Mouse (Mus musculus): ENCODE data around the gene Gpx3. TPM values are rescaled to one million over a fixed set of nuclear protein-coding genes. Genes with fewer than 3 reads are reported as not detected.
"Not testable (repeated sequence)": the region's sequence is repeated elsewhere in the genome, so short reads cannot be mapped to it uniquely, and the experiment has no call there.

The Gpx3 gene
- total RNA-seq, 2 experiments from 2014 or later: 3.4 to 4.6 TPM

- DNase-seq: peak in 1 of 2 experiments; percentile 19
These were observed 37.8 kb downstream of the Gpx3 start for GRCm38 (mm10) chr11:54940056-54940455.

- DNase-seq: no peak
These were observed 42.4 kb downstream of the Gpx3 start for GRCm38 (mm10) chr11:54944702-54945101.

- no peak for DNase-seq
These were observed 47.5 kb downstream of the Gpx3 start for GRCm38 (mm10) chr11:54949717-54950116.

GRCm38 (mm10) chr11:54950684-54951083 is 48.4 kb downstream of the Gpx3 start:
- DNase-seq: no peak

GRCm38 (mm10) chr11:54952651-54953050 is 50.4 kb downstream of the Gpx3 start:
- DNase-seq: no peak

GRCm38 (mm10) chr11:54953993-54954446 is 51.8 kb downstream of the Gpx3 start:
- DNase-seq: peak; percentile 18 to 24

- no peak for DNase-seq
These were observed 52.5 kb downstream of the Gpx3 start for GRCm38 (mm10) chr11:54954716-54955115.

- DNase-seq: not testable (repeated sequence)
These were observed 53.1 kb downstream of the Gpx3 start for GRCm38 (mm10) chr11:54955400-54955734.

GRCm38 (mm10) chr11:54955735-54956480 is 53.7 kb downstream of the Gpx3 start:
- DNase-seq: peak; percentile 98 to 99

GRCm38 (mm10) chr11:54956912-54957311 is 54.7 kb downstream of the Gpx3 start:
- DNase-seq: no peak

GRCm38 (mm10) chr11:54957708-54958107 is 55.5 kb downstream of the Gpx3 start:
- not testable (repeated sequence) for DNase-seq

- no peak for DNase-seq
These were observed 56.4 kb downstream of the Gpx3 start for GRCm38 (mm10) chr11:54958571-54959073.

Other genes starting within 250 kb of the Gpx3 start
- 100 to 1,000 TPM; 141 to 144 TPM for gene Cdc42se2, start 114.8 kb upstream of the Gpx3 start, total RNA-seq (2021)
- 10 to 100 TPM; 27.9 to 30.8 TPM for gene Lyrm7, start 41.5 kb upstream of the Gpx3 start, total RNA-seq (2021)
- 100 to 1,000 TPM; 264 to 281 TPM for gene Hint1, start 36.1 kb upstream of the Gpx3 start, total RNA-seq (2021)
- 10 to 100 TPM; 34.2 to 36.6 TPM for gene Tnip1, start 60.5 kb downstream of the Gpx3 start, total RNA-seq (2021)
- 10 to 100 TPM; 95.8 to 96.4 TPM for gene Anxa6, start 131.0 kb downstream of the Gpx3 start, total RNA-seq (2021)
- under 1 TPM in 1 of 2 experiments, not detected in 1; 0.35 TPM for gene Ccdc69, start 175.7 kb downstream of the Gpx3 start, total RNA-seq (2021)
- gene Gm2a, start 195.7 kb downstream of the Gpx3 start, total RNA-seq (2021): 10 to 100 TPM; 33.7 to 34.1 TPM
- not detected for gene Slc36a3, start 249.3 kb downstream of the Gpx3 start, total RNA-seq (2021)